Mouse (Mus musculus) spleen, postnatal 0 days (tissue): ENCODE data around the gene Nanos3. TPM values are rescaled to one million over a fixed set of nuclear protein-coding genes. Genes with fewer than 3 reads are reported as not detected.

ENCODE experiments used
- microRNA counts: library from miRNA; unstranded; fragments of <30 nt; microRNA quantifications from one replicate; lab custom pipeline; 2015
- polyA plus RNA-seq: library from polyadenylated mRNA; unstranded; fragments of >200 nt; fragmentation: Nextera tagmentation; extraction: Ambion mirVana; gene quantifications from 2 replicates; pipeline ENCODE4 v1.2.1, GENCODE M21; 2015

Gene Nanos3
- polyA plus RNA-seq: 1.4 and 2.8 TPM in 2 replicates

GRCm38 (mm10) chr8:84185117-84185516 lies at the start of gene Nanos3:
Gene Nanos3, minus strand, starts transcription at chr8:84185217.

GRCm38 (mm10) chr8:84147769-84148530 lies 37.1 kb downstream of the Nanos3 start, which contains the start of the genes Cc2d1a and 4930432K21Rik:
Gene Cc2d1a, minus strand, starts transcription at chr8:84147936.
Gene 4930432K21Rik, plus strand, starts transcription at chr8:84148025.

GRCm38 (mm10) chr8:84125656-84126055 lies 59.4 kb downstream of the Nanos3 start, which contains the start of gene Podnl1:
Gene Podnl1, plus strand, starts transcription at chr8:84125989.

MicroRNA genes within 50 kb of the gene (microRNA counts, 519-probe panel; counts per million panel counts)
- microRNA mmu-miR-181c (lab: Ali Mortazavi, UCI) (3,692 counts per million, percentile 11 among the panel's probes with 10 or more counts), microRNA mmu-miR-23a (lab: Ali Mortazavi, UCI) (8,310 counts per million, percentile 79 among the panel's probes with 10 or more counts), microRNA mmu-miR-27a (lab: Ali Mortazavi, UCI) (8,443 counts per million, percentile 82 among the panel's probes with 10 or more counts)

Other genes starting within 250 kb of the Nanos3 start
- 0.10 TPM in 1 of 2 replicates, not detected in the other for gene Gm10644, start 230.0 kb downstream of the Nanos3 start, polyA plus RNA-seq
- gene Asf1b, start 229.7 kb downstream of the Nanos3 start, polyA plus RNA-seq: 114 and 127 TPM in 2 replicates
- 37.9 and 38.8 TPM in 2 replicates for gene Prkaca, start 212.2 kb downstream of the Nanos3 start, polyA plus RNA-seq
- 11.6 and 14.0 TPM in 2 replicates for gene Samd1, start 187.5 kb downstream of the Nanos3 start, polyA plus RNA-seq
- 0.61 and 1.0 TPM in 2 replicates for gene 1700067K01Rik, start 183.7 kb downstream of the Nanos3 start, polyA plus RNA-seq
- 0.26 and 0.28 TPM in 2 replicates for gene 2210011C24Rik, start 173.0 kb downstream of the Nanos3 start, polyA plus RNA-seq
- 1.0 and 1.1 TPM in 2 replicates for gene Palm3, start 163.7 kb downstream of the Nanos3 start, polyA plus RNA-seq
- 1.5 and 1.7 TPM in 2 replicates for gene Il27ra, start 142.6 kb downstream of the Nanos3 start, polyA plus RNA-seq
- 0.22 TPM in 1 of 2 replicates, not detected in the other for gene Rln3, start 140.2 kb downstream of the Nanos3 start, polyA plus RNA-seq
- gene Gm10643, start 120.1 kb downstream of the Nanos3 start, polyA plus RNA-seq: 0.52 and 0.81 TPM in 2 replicates
- 3.6 and 3.9 TPM in 2 replicates for gene Rfx1, start 118.4 kb downstream of the Nanos3 start, polyA plus RNA-seq
- 6.1 and 7.5 TPM in 2 replicates for gene Dcaf15, start 80.4 kb downstream of the Nanos3 start, polyA plus RNA-seq
- 0.19 and 0.32 TPM in 2 replicates for gene Podnl1, start 59.2 kb downstream of the Nanos3 start, polyA plus RNA-seq
- 5.9 and 7.0 TPM in 2 replicates for gene Cc2d1a, start 37.3 kb downstream of the Nanos3 start, polyA plus RNA-seq
- gene 4930432K21Rik, start 37.2 kb downstream of the Nanos3 start, polyA plus RNA-seq: 0.29 and 0.30 TPM in 2 replicates
- gene Zswim4, start 51.8 kb upstream of the Nanos3 start, polyA plus RNA-seq: 2.5 and 3.1 TPM in 2 replicates
- 260 and 268 TPM in 2 replicates for gene D8Ertd738e, start 64.5 kb upstream of the Nanos3 start, polyA plus RNA-seq
- 63.5 and 65.6 TPM in 2 replicates for gene Mri1, start 72.1 kb upstream of the Nanos3 start, polyA plus RNA-seq
- 6.9 and 10.5 TPM in 2 replicates for gene Ccdc130, start 85.2 kb upstream of the Nanos3 start, polyA plus RNA-seq
- gene Cacna1a, start 203.2 kb upstream of the Nanos3 start, polyA plus RNA-seq: 0.66 and 1.6 TPM in 2 replicates